Mouse (Mus musculus) lung, postnatal 0 days (tissue): ENCODE measurements at regions not wholly inside any gene's neighbourhood (a gene's known extent, or its start where the extent isn't known, plus 50 kb on each side); places are given as distances from the start of the nearest gene placed in this dataset.

Experiments used
- ATAC-seq: fragments of 200-750 bp; cut with Nextera tagmentation; 2 replicates; pipeline ENCODE4 v1.8.0; 2017; ENCODE audit warnings: moderate library complexity
- DNase-seq: peaks from one replicate; pipeline ENCODE4 v3.0.0-alpha.2; 2016; ENCODE audit warnings: low spot score
- H3K27ac ChIP-seq: fragments of 300-500 bp; sonication (generic); 2 replicates; pipeline ENCODE4 v1.5.1; 2014; ENCODE audit warnings: antibody characterized with exemption, mild to moderate bottlenecking, low read length, mixed read lengths
- H3K27me3 ChIP-seq: fragments of 300-500 bp; sonication (generic); replicated peaks from 2 replicates; pipeline ENCODE4 v1.6.1; 2014; ENCODE audit warnings: low read length, mixed read lengths; ENCODE audit not compliant: insufficient read depth
- H3K36me3 ChIP-seq: fragments of 300-500 bp; sonication (generic); 2 replicates; pipeline ENCODE4 v1.6.1; 2014; ENCODE audit warnings: low read length, mixed read lengths; ENCODE audit not compliant: insufficient read depth
- H3K4me1 ChIP-seq: fragments of 300-500 bp; sonication (generic); 2 replicates; pipeline ENCODE4 v1.6.1; 2014; ENCODE audit warnings: antibody characterized with exemption, low read depth, low read length, mixed read lengths; ENCODE audit not compliant: insufficient read depth
- H3K4me2 ChIP-seq: fragments of 300-500 bp; sonication (generic); replicated peaks from 2 replicates; pipeline ENCODE4 v1.6.1; 2014; ENCODE audit warnings: low read depth, mild to moderate bottlenecking, low read length, moderate library complexity, mixed read lengths
- H3K4me3 ChIP-seq: fragments of 300-500 bp; sonication (generic); 2 replicates; pipeline ENCODE4 v1.5.1; 2014; ENCODE audit warnings: low read depth, low read length
- H3K9ac ChIP-seq: fragments of 300-500 bp; sonication (generic); replicated peaks from 2 replicates; pipeline ENCODE4 v1.6.1; 2014; ENCODE audit warnings: low read depth, mild to moderate bottlenecking
- H3K9me3 ChIP-seq: fragments of 300-500 bp; sonication (generic); 2 replicates; pipeline ENCODE4 v1.6.1; 2016; ENCODE audit warnings: low read length, mixed read lengths
- CTCF ChIP-seq: IDR thresholded peaks from 2 replicates; pipeline ENCODE4 v1.5.1; 2016; ENCODE audit warnings: antibody characterized with exemption, mild to moderate bottlenecking
- EP300 ChIP-seq: IDR thresholded peaks from 2 replicates; pipeline ENCODE4 v1.6.1; 2016; ENCODE audit warnings: antibody characterized with exemption, mild to moderate bottlenecking, control low read depth
- WGBS: fragments of 180-500 bp; shearing (Covaris S2); extraction: QIAGEN DNeasy Blood & Tissue Kit; methylation state at CpG from one replicate; pipeline ENCODE4 v1.1.7; 2014; 5-methylcytosine and 5-hydroxymethylcytosine counted together

- ATAC-seq: no peak
- TF ChIP-seq CTCF (no peak), EP300 (no peak)
- Histone ChIP-seq H3K4me2 (no peak overlapping the region), H3K27me3 (no peaks in the 10 kb centered on the region), H3K4me3 (no peak overlapping the region), H3K9me3 (no peaks in the 10 kb centered on the region), H3K4me1 (no peaks in the 10 kb centered on the region), H3K36me3 (no peaks in the 10 kb centered on the region), H3K27ac (no peak overlapping the region), H3K9ac (0 out of 2 replicates have a peak overlapping the region, but pooled peaks have one; percentile 9)
- DNase-seq: peak; percentile 17
- WGBS: 15% methylated on average over 8 of the region's 8 CpGs
Measured at GRCm38 (mm10) chr13:47942368-47942787, 318.6 kb upstream of the Id4 start.

- H3K36me3 ChIP-seq: no peaks in the 10 kb centered on the region
- H3K4me1 ChIP-seq: no peaks in the 10 kb centered on the region
- WGBS: 80% methylated on average over 5 of the region's 5 CpGs
- ATAC-seq (no peak), DNase-seq (no peak)
- H3K9ac ChIP-seq: no peak overlapping the region
- TF ChIP-seq EP300: no peak
- no peak for TF ChIP-seq CTCF
- H3K27me3 ChIP-seq: no peaks in the 10 kb centered on the region
- H3K9me3 ChIP-seq: no peaks in the 10 kb centered on the region
- H3K4me3 ChIP-seq: no peak overlapping the region
- no peak overlapping the region for H3K27ac ChIP-seq
- H3K4me2 ChIP-seq: no peak overlapping the region
Measured at GRCm38 (mm10) chr13:47943645-47944044, 317.4 kb upstream of the Id4 start.

GRCm38 (mm10) chr13:47948098-47948865 is 312.7 kb upstream of the Id4 start:
- Histone ChIP-seq H3K27me3 (no peaks in the 10 kb centered on the region), H3K9ac (no peak overlapping the region), H3K4me1 (no peaks in the 10 kb centered on the region), H3K4me3 (no peak overlapping the region), H3K27ac (no peak overlapping the region), H3K36me3 (no peaks in the 10 kb centered on the region), H3K4me2 (no peak overlapping the region), H3K9me3 (no peaks in the 10 kb centered on the region)
- no peak for TF ChIP-seq CTCF
- TF ChIP-seq EP300: no peak
- no peak for ATAC-seq
- no peak for DNase-seq
- 75% methylated on average over 10 of the region's 10 CpGs for WGBS

- Histone ChIP-seq H3K4me2 (no peak overlapping the region), H3K9ac (no peak overlapping the region), H3K4me1 (no peaks in the 10 kb centered on the region), H3K36me3 (no peaks in the 10 kb centered on the region), H3K27me3 (no peaks in the 10 kb centered on the region), H3K4me3 (no peak overlapping the region), H3K9me3 (no peaks in the 10 kb centered on the region), H3K27ac (no peak overlapping the region)
- 36% methylated on average over 2 of the region's 2 CpGs for WGBS
- DNase-seq (no peak), ATAC-seq (no peak)
- TF ChIP-seq CTCF (no peak), EP300 (no peak)
Measured at GRCm38 (mm10) chr13:47950456-47950855, 310.6 kb upstream of the Id4 start.

- Histone ChIP-seq H3K27ac (no peak overlapping the region), H3K9me3 (no peaks in the 10 kb centered on the region), H3K4me1 (no peaks in the 10 kb centered on the region), H3K27me3 (no peaks in the 10 kb centered on the region), H3K9ac (no peak overlapping the region), H3K4me3 (no peak overlapping the region), H3K4me2 (no peak overlapping the region), H3K36me3 (no peaks in the 10 kb centered on the region)
- no peak for DNase-seq
- no peak for ATAC-seq
- 76% methylated on average over 10 of the region's 10 CpGs for WGBS
- TF ChIP-seq EP300: no peak
- TF ChIP-seq CTCF: no peak
Measured at GRCm38 (mm10) chr13:47951043-47951442, 310.0 kb upstream of the Id4 start.

- H3K9ac ChIP-seq: no peak overlapping the region
- no peak for ATAC-seq
- no peaks in the 10 kb centered on the region for H3K4me1 ChIP-seq
- no peaks in the 10 kb centered on the region for H3K27me3 ChIP-seq
- no peaks in the 10 kb centered on the region for H3K9me3 ChIP-seq
- DNase-seq: no peak
- no peak overlapping the region for H3K4me3 ChIP-seq
- H3K4me2 ChIP-seq: no peak overlapping the region
- H3K36me3 ChIP-seq: no peaks in the 10 kb centered on the region
- TF ChIP-seq CTCF (no peak), EP300 (no peak)
- 48% methylated on average over 3 of the region's 3 CpGs for WGBS
- no peak overlapping the region for H3K27ac ChIP-seq
Measured at GRCm38 (mm10) chr13:47952946-47953345, 308.1 kb upstream of the Id4 start.

GRCm38 (mm10) chr13:47953776-47954175 is 307.3 kb upstream of the Id4 start:
- DNase-seq (no peak), ATAC-seq (no peak)
- Histone ChIP-seq H3K9me3 (no peaks in the 10 kb centered on the region), H3K27ac (no peak overlapping the region), H3K4me1 (no peaks in the 10 kb centered on the region), H3K36me3 (no peaks in the 10 kb centered on the region), H3K4me2 (no peak overlapping the region), H3K27me3 (no peaks in the 10 kb centered on the region), H3K4me3 (no peak overlapping the region), H3K9ac (no peak overlapping the region)
- no peak for TF ChIP-seq CTCF
- no peak for TF ChIP-seq EP300
- WGBS: 71% methylated on average over 7 of the region's 7 CpGs
